Mouse (Mus musculus): ENCODE data around the gene Ppp1r3c.

- TF ChIP-seq EP300 (IDR thresholded peaks at IDR 0.05; ENCODE audit: low read depth): no peak
- TF ChIP-seq CTCF (IDR thresholded peaks at IDR 0.05; ENCODE audit: low read depth): no peak
These were observed 31.6 kb upstream of the Ppp1r3c start for GRCm38 (mm10) chr19:36768084-36768483.

All from heart, postnatal 0 days (tissue).